Mouse (Mus musculus): ENCODE measurements around the gene Mink1. TPM values are rescaled to one million over a fixed set of nuclear protein-coding genes. Genes with fewer than 3 reads are reported as not detected.
"Not testable (repeated sequence)": the region's sequence is repeated elsewhere in the genome, so short reads cannot be mapped to it uniquely, and the experiment has no call there.

The Mink1 gene
- polyA plus RNA-seq, 1 experiment = 120 TPM

- Histone ChIP-seq H3K4me1 (ENCODE audit: control insufficient read depth, insufficient read depth, low read length) (peaks cover 2% of the 10 kb centered on the region; the same call in 1 of the 2 replicates), H3K4me3 (replicated peaks; ENCODE audit: extremely low read depth, low read depth, low read length) (peak within 1 kb of the TSS; percentile 92)
- TF ChIP-seq CTCF (IDR thresholded peaks at IDR 0.05; ENCODE audit: insufficient read depth, low read length) (no peak), POLR2A (IDR thresholded peaks at IDR 0.05; ENCODE audit: borderline replicate concordance, extremely low read depth, low read depth, low read length) (peak; percentile 85)
- peak; percentile 85 for DNase-seq
- WGBS = under 1% methylated on average over 25 of the region's 26 CpGs
Observed at GRCm38 (mm10) chr11:70525184-70525678, 37.5 kb upstream of the Mink1 start, which contains the start of gene Psmb6. Gene Psmb6, plus strand, starts transcription at chr11:70525367.

GRCm38 (mm10) chr11:70525726-70526125, 37.0 kb upstream of the Mink1 start:
- Histone ChIP-seq H3K4me3 (replicated peaks; ENCODE audit: extremely low read depth, low read depth, low read length) (peak overlapping the region; percentile 92), H3K4me1 (ENCODE audit: control insufficient read depth, insufficient read depth, low read length) (peaks cover 2% of the 10 kb centered on the region; the same call in 1 of the 2 replicates)
- DNase-seq = no peak
- TF ChIP-seq CTCF (IDR thresholded peaks at IDR 0.05; ENCODE audit: insufficient read depth, low read length) (no peak), POLR2A (IDR thresholded peaks at IDR 0.05; ENCODE audit: borderline replicate concordance, extremely low read depth, low read depth, low read length) (no peak)
- WGBS = 3% methylated on average over 12 of the region's 12 CpGs

GRCm38 (mm10) chr11:70526211-70526610, 36.5 kb upstream of the Mink1 start:
- Histone ChIP-seq H3K4me3 (replicated peaks; ENCODE audit: extremely low read depth, low read depth, low read length) (no peak overlapping the region), H3K4me1 (ENCODE audit: control insufficient read depth, insufficient read depth, low read length) (peaks cover 2% of the 10 kb centered on the region; the same call in 1 of the 2 replicates)
- TF ChIP-seq CTCF (IDR thresholded peaks at IDR 0.05; ENCODE audit: insufficient read depth, low read length) = no peak
- TF ChIP-seq POLR2A (IDR thresholded peaks at IDR 0.05; ENCODE audit: borderline replicate concordance, extremely low read depth, low read depth, low read length) = no peak
- no peak for DNase-seq
- WGBS = 88% methylated on average over 12 of the region's 12 CpGs

- 77% methylated on average over 7 of the region's 7 CpGs for WGBS
- no peak for DNase-seq
- no peak overlapping the region for H3K4me3 ChIP-seq (replicated peaks; ENCODE audit: extremely low read depth, low read depth, low read length)
- TF ChIP-seq POLR2A (IDR thresholded peaks at IDR 0.05; ENCODE audit: borderline replicate concordance, extremely low read depth, low read depth, low read length) = no peak
- no peak for TF ChIP-seq CTCF (IDR thresholded peaks at IDR 0.05; ENCODE audit: insufficient read depth, low read length)
- peaks cover 2% of the 10 kb centered on the region; the same call in 1 of the 2 replicates for H3K4me1 ChIP-seq (ENCODE audit: control insufficient read depth, insufficient read depth, low read length)
Observed at GRCm38 (mm10) chr11:70528610-70529009, 34.1 kb upstream of the Mink1 start.

GRCm38 (mm10) chr11:70531065-70531464, 31.6 kb upstream of the Mink1 start:
- 62% methylated on average over 2 of the region's 2 CpGs for WGBS
- H3K4me1 ChIP-seq (ENCODE audit: control insufficient read depth, insufficient read depth, low read length); H3K4me3 ChIP-seq (replicated peaks; ENCODE audit: extremely low read depth, low read depth, low read length); DNase-seq: not testable (repeated sequence)

GRCm38 (mm10) chr11:70532839-70533238, 29.8 kb upstream of the Mink1 start, which contains the start of gene Gm40193:
Gene Gm40193, minus strand, starts transcription at chr11:70532939.
- Histone ChIP-seq H3K4me1 (ENCODE audit: control insufficient read depth, insufficient read depth, low read length) (no peaks in the 10 kb centered on the region), H3K4me3 (replicated peaks; ENCODE audit: extremely low read depth, low read depth, low read length) (no peak within 1 kb of the TSS)
- TF ChIP-seq CTCF (IDR thresholded peaks at IDR 0.05; ENCODE audit: insufficient read depth, low read length) (no peak), POLR2A (IDR thresholded peaks at IDR 0.05; ENCODE audit: borderline replicate concordance, extremely low read depth, low read depth, low read length) (no peak)
- WGBS = 79% methylated on average over 6 of the region's 6 CpGs
- no peak for DNase-seq

GRCm38 (mm10) chr11:70539423-70539822, 23.3 kb upstream of the Mink1 start:
- DNase-seq = no peak
- 6% methylated on average over 9 of the region's 9 CpGs for WGBS
- TF ChIP-seq POLR2A (IDR thresholded peaks at IDR 0.05; ENCODE audit: borderline replicate concordance, extremely low read depth, low read depth, low read length) (no peak), CTCF (IDR thresholded peaks at IDR 0.05; ENCODE audit: insufficient read depth, low read length) (no peak)
- Histone ChIP-seq H3K4me3 (replicated peaks; ENCODE audit: extremely low read depth, low read depth, low read length) (peak overlapping the region; percentile 70), H3K4me1 (ENCODE audit: control insufficient read depth, insufficient read depth, low read length) (no peaks in the 10 kb centered on the region; the same call in 1 of the 2 replicates)

- H3K4me1 ChIP-seq (ENCODE audit: control insufficient read depth, insufficient read depth, low read length) = no peaks in the 10 kb centered on the region; the same call in 1 of the 2 replicates
- WGBS = under 1% methylated on average over 62 of the region's 65 CpGs
- peak; percentile 59; the same call in 1 of the 2 replicates for TF ChIP-seq POLR2A (IDR thresholded peaks at IDR 0.05; ENCODE audit: borderline replicate concordance, extremely low read depth, low read depth, low read length)
- TF ChIP-seq CTCF (IDR thresholded peaks at IDR 0.05; ENCODE audit: insufficient read depth, low read length) = peak; percentile 57
- H3K4me3 ChIP-seq (replicated peaks; ENCODE audit: extremely low read depth, low read depth, low read length) = peak within 1 kb of the TSS; percentile 70
- peak; percentile 89 for DNase-seq
Observed at GRCm38 (mm10) chr11:70539877-70540587, 22.6 kb upstream of the Mink1 start, which contains the start of gene Pld2. Gene Pld2, plus strand, starts transcription at chr11:70540064.

- Histone ChIP-seq H3K4me3 (replicated peaks; ENCODE audit: extremely low read depth, low read depth, low read length) (no peak overlapping the region), H3K4me1 (ENCODE audit: control insufficient read depth, insufficient read depth, low read length) (no peaks in the 10 kb centered on the region; the same call in 1 of the 2 replicates)
- TF ChIP-seq POLR2A (IDR thresholded peaks at IDR 0.05; ENCODE audit: borderline replicate concordance, extremely low read depth, low read depth, low read length) = no peak
- no peak for TF ChIP-seq CTCF (IDR thresholded peaks at IDR 0.05; ENCODE audit: insufficient read depth, low read length)
- DNase-seq = no peak
- 84% methylated on average over 7 of the region's 7 CpGs for WGBS
Observed at GRCm38 (mm10) chr11:70540928-70541327, 21.8 kb upstream of the Mink1 start.

- Histone ChIP-seq H3K4me1 (ENCODE audit: control insufficient read depth, insufficient read depth, low read length) (no peaks in the 10 kb centered on the region; the same call in 1 of the 2 replicates), H3K4me3 (replicated peaks; ENCODE audit: extremely low read depth, low read depth, low read length) (no peak overlapping the region)
- DNase-seq = no peak
- 63% methylated on average over 5 of the region's 5 CpGs for WGBS
- TF ChIP-seq POLR2A (IDR thresholded peaks at IDR 0.05; ENCODE audit: borderline replicate concordance, extremely low read depth, low read depth, low read length) = no peak
- TF ChIP-seq CTCF (IDR thresholded peaks at IDR 0.05; ENCODE audit: insufficient read depth, low read length) = no peak
Observed at GRCm38 (mm10) chr11:70541415-70541814, 21.3 kb upstream of the Mink1 start.

All from lung, adult 2 months (tissue).